In the genomic region with DNA sequence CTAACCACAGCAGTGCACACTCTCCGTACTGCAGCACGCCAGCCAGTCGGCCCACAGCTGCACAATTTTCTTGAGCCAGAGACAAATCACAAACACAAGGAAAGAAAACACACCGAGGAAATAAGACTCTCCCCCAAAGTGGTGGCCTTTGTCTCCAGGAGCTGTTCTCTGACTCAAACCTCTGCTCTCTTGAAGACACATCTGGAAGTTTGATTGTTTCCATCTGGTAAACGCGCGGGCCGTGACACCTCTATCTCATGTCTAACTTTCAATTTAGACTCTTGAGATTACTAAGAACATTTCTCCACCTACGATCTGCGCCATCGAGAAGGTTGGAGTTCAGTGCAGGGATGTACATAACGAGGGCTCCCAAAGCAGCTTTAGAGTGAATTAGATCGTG, we compare ENCODE assay signal across 22 mouse cellular contexts. TPM values are rescaled to one million over a fixed set of nuclear protein-coding genes. Genes with fewer than 3 reads are reported as not detected.
DNase-seq lines count a peak whose midpoint lies in the region; ATAC-seq lines count a peak whose summit lies in the region.
"Had no signal": no experiment of that assay in that cellular context is flagged by ENCODE, and none has a peak within 500 bp of the region (broad histone marks: within the 10 kb centered on the region; RNA-seq: fewer than 3 reads in every experiment).

No protein-coding gene starts in this region.

- no peak for DNase-seq in forebrain, embryonic 10.5 days (ENCODE audit: extremely low spot score, low spot score)
- DNase-seq in embryonic facial prominence, embryonic 10.5 days (ENCODE audit: low spot score) = peak; percentile 55
- peak; percentile 46 for DNase-seq in limb, embryonic 10.5 days (ENCODE audit: low spot score)
- DNase-seq in right cerebral cortex, postnatal 10 days (ENCODE audit: low spot score in 2 of 2) = no peak
- DNase-seq in kidney, postnatal 36 days = no peak
- DNase-seq: adrenal gland, adult 2 months; cerebellum, adult 11 months; cerebellum, postnatal 25 days; gastrocnemius, adult 2 months; heart, adult 11 months; lung, postnatal 10 days; right cerebral cortex, postnatal 25 days had no signal

- no peak overlapping the region for H3K4me2 ChIP-seq in forebrain, embryonic 16.5 days (ENCODE audit: low read length)
- peak overlapping the region; percentile 55; the same call in 1 of the 2 replicates for H3K4me2 ChIP-seq in liver, embryonic 16.5 days (ENCODE audit: low read depth, low read length)
- no peak overlapping the region for H3K4me2 ChIP-seq in forebrain, embryonic 13.5 days
- H3K4me2 ChIP-seq: forebrain, embryonic 15.5 days; heart, embryonic 15.5 days; kidney, embryonic 15.5 days; limb, embryonic 13.5 days; neural tube, embryonic 13.5 days had no signal

- no peaks in the 10 kb centered on the region for H3K27me3 ChIP-seq in forebrain, embryonic 10.5 days (ENCODE audit: poor library complexity, severe bottlenecking)
- no peaks in the 10 kb centered on the region for H3K27me3 ChIP-seq in forebrain, embryonic 16.5 days (replicated peaks; ENCODE audit: control insufficient read depth, insufficient read depth, low read length)
- no peaks in the 10 kb centered on the region for H3K27me3 ChIP-seq in embryonic facial prominence, embryonic 10.5 days (replicated peaks; ENCODE audit: low read depth, poor library complexity, severe bottlenecking)
- H3K27me3 ChIP-seq in limb, embryonic 10.5 days (ENCODE audit: low read depth, poor library complexity, severe bottlenecking) = no peaks in the 10 kb centered on the region
- no peaks in the 10 kb centered on the region for H3K27me3 ChIP-seq in liver, embryonic 16.5 days (ENCODE audit: control insufficient read depth, insufficient read depth, low read depth, low read length)
- H3K27me3 ChIP-seq in forebrain, embryonic 13.5 days = no peaks in the 10 kb centered on the region
- H3K27me3 ChIP-seq: forebrain, embryonic 15.5 days; heart, embryonic 15.5 days; kidney, embryonic 15.5 days; limb, embryonic 13.5 days; neural tube, embryonic 13.5 days had no signal

- H3K9me3 ChIP-seq in forebrain, embryonic 10.5 days = no peaks in the 10 kb centered on the region
- H3K9me3 ChIP-seq in forebrain, embryonic 16.5 days (ENCODE audit: control insufficient read depth, low read length) = no peaks in the 10 kb centered on the region
- no peaks in the 10 kb centered on the region for H3K9me3 ChIP-seq in embryonic facial prominence, embryonic 10.5 days
- no peaks in the 10 kb centered on the region for H3K9me3 ChIP-seq in limb, embryonic 10.5 days (replicated peaks)
- H3K9me3 ChIP-seq in liver, embryonic 16.5 days (replicated peaks; ENCODE audit: control insufficient read depth, low read length) = no peaks in the 10 kb centered on the region
- no peaks in the 10 kb centered on the region for H3K9me3 ChIP-seq in forebrain, embryonic 13.5 days (replicated peaks)
- H3K9me3 ChIP-seq: forebrain, embryonic 15.5 days; heart, embryonic 15.5 days; kidney, embryonic 15.5 days; limb, embryonic 13.5 days; neural tube, embryonic 13.5 days had no signal

- no peak for ATAC-seq in forebrain, embryonic 16.5 days
- ATAC-seq in liver, embryonic 16.5 days (ENCODE audit: low read depth) = 0 out of 2 replicates have a peak, but pooled peaks have one; percentile 4
- ATAC-seq in forebrain, embryonic 13.5 days = no peak
- ATAC-seq: forebrain, embryonic 15.5 days had no signal

- H3K27ac ChIP-seq in forebrain, embryonic 10.5 days = peak overlapping the region; percentile 60; the same call in 1 of the 2 replicates
- no peak overlapping the region for H3K27ac ChIP-seq in forebrain, embryonic 16.5 days (ENCODE audit: low read length)
- H3K27ac ChIP-seq in embryonic facial prominence, embryonic 10.5 days (replicated peaks) = peak overlapping the region; percentile 42
- peak overlapping the region; percentile 67 for H3K27ac ChIP-seq in limb, embryonic 10.5 days
- peak overlapping the region; percentile 90 for H3K27ac ChIP-seq in liver, embryonic 16.5 days (ENCODE audit: low read length)
- no peak overlapping the region for H3K27ac ChIP-seq in forebrain, embryonic 13.5 days
- H3K27ac ChIP-seq: forebrain, embryonic 15.5 days; gastrocnemius, adult 2 months; heart, embryonic 15.5 days; kidney, embryonic 15.5 days; layer of hippocampus, adult 2 months; limb, embryonic 13.5 days; neural tube, embryonic 13.5 days had no signal

- no peak overlapping the region for H3K4me3 ChIP-seq in forebrain, embryonic 10.5 days
- no peak overlapping the region for H3K4me3 ChIP-seq in forebrain, embryonic 16.5 days (replicated peaks; ENCODE audit: low read length)
- no peak overlapping the region for H3K4me3 ChIP-seq in embryonic facial prominence, embryonic 10.5 days
- H3K4me3 ChIP-seq in limb, embryonic 10.5 days = no peak overlapping the region
- H3K4me3 ChIP-seq in liver, embryonic 16.5 days (ENCODE audit: low read depth, low read length) = no peak overlapping the region
- no peak overlapping the region for H3K4me3 ChIP-seq in forebrain, embryonic 13.5 days
- H3K4me3 ChIP-seq: forebrain, embryonic 15.5 days; gastrocnemius, adult 2 months; heart, embryonic 15.5 days; kidney, embryonic 15.5 days; layer of hippocampus, adult 2 months; limb, embryonic 13.5 days; neural tube, embryonic 13.5 days had no signal

- peaks cover 11% of the 10 kb centered on the region for H3K4me1 ChIP-seq in forebrain, embryonic 10.5 days
- peaks cover 10% of the 10 kb centered on the region for H3K4me1 ChIP-seq in forebrain, embryonic 16.5 days (replicated peaks; ENCODE audit: control insufficient read depth, insufficient read depth, low read length)
- peaks cover 35% of the 10 kb centered on the region for H3K4me1 ChIP-seq in embryonic facial prominence, embryonic 10.5 days
- H3K4me1 ChIP-seq in limb, embryonic 10.5 days = peaks cover 35% of the 10 kb centered on the region
- peaks cover 42% of the 10 kb centered on the region for H3K4me1 ChIP-seq in liver, embryonic 16.5 days (ENCODE audit: control insufficient read depth, low read depth, low read length)
- peaks cover 4% of the 10 kb centered on the region for H3K4me1 ChIP-seq in forebrain, embryonic 13.5 days

- no peak overlapping the region for H3K9ac ChIP-seq in forebrain, embryonic 16.5 days (replicated peaks; ENCODE audit: low read depth, low read length)
- peak overlapping the region; percentile 44 for H3K9ac ChIP-seq in liver, embryonic 16.5 days (ENCODE audit: low read depth, low read length)
- no peak overlapping the region for H3K9ac ChIP-seq in forebrain, embryonic 13.5 days
- H3K9ac ChIP-seq: forebrain, embryonic 15.5 days; heart, embryonic 15.5 days; kidney, embryonic 15.5 days; limb, embryonic 13.5 days; neural tube, embryonic 13.5 days had no signal

- WGBS in forebrain, embryonic 10.5 days = 81% methylated on average over 13 of the region's 13 CpGs
- WGBS in forebrain, embryonic 16.5 days = 87% methylated on average over 13 of the region's 13 CpGs
- WGBS in embryonic facial prominence, embryonic 10.5 days = 59% methylated on average over 13 of the region's 13 CpGs
- 51% methylated on average over 13 of the region's 13 CpGs for WGBS in limb, embryonic 10.5 days
- 86% methylated on average over 13 of the region's 13 CpGs for WGBS in liver, embryonic 16.5 days (ENCODE audit: insufficient replicate concordance)
- 92% methylated on average over 13 of the region's 13 CpGs for WGBS in forebrain, embryonic 13.5 days

- no peaks in the 10 kb centered on the region for H3K36me3 ChIP-seq in forebrain, embryonic 10.5 days (replicated peaks)
- H3K36me3 ChIP-seq in forebrain, embryonic 16.5 days (ENCODE audit: control insufficient read depth, insufficient read depth) = no peaks in the 10 kb centered on the region
- no peaks in the 10 kb centered on the region for H3K36me3 ChIP-seq in embryonic facial prominence, embryonic 10.5 days (replicated peaks)
- no peaks in the 10 kb centered on the region for H3K36me3 ChIP-seq in limb, embryonic 10.5 days
- no peaks in the 10 kb centered on the region for H3K36me3 ChIP-seq in liver, embryonic 16.5 days (ENCODE audit: control insufficient read depth, insufficient read depth)
- no peaks in the 10 kb centered on the region for H3K36me3 ChIP-seq in forebrain, embryonic 13.5 days (ENCODE audit: poor library complexity, severe bottlenecking)
- H3K36me3 ChIP-seq: forebrain, embryonic 15.5 days; heart, embryonic 15.5 days; kidney, embryonic 15.5 days; limb, embryonic 13.5 days; neural tube, embryonic 13.5 days had no signal

RNA-seq across cellular contexts. Expression of gene Asb17, which starts 35.6 kb away (rescaled TPM):
- polyA plus RNA-seq in forebrain, embryonic 10.5 days (2016; fragmentation: Nextera tagmentation; extraction: Ambion mirVana) = 0.58 and 0.76 TPM in 2 replicates
- not detected in 2 replicates for polyA plus RNA-seq in forebrain, embryonic 16.5 days (2015; fragmentation: Nextera tagmentation; extraction: Ambion mirVana)
- 0.19 and 0.34 TPM in 2 replicates for polyA plus RNA-seq in embryonic facial prominence, embryonic 10.5 days (2016; fragmentation: Nextera tagmentation; extraction: Ambion mirVana)
- 0.31 and 0.33 TPM in 2 replicates for polyA plus RNA-seq in limb, embryonic 10.5 days (2016; fragmentation: Nextera tagmentation; extraction: Ambion mirVana)
- 2.2 and 2.4 TPM in 2 replicates for polyA plus RNA-seq in liver, embryonic 16.5 days (2015; fragmentation: Nextera tagmentation; extraction: Ambion mirVana)
- polyA plus RNA-seq in forebrain, embryonic 13.5 days (2015; fragmentation: Nextera tagmentation; extraction: Ambion mirVana) = not detected in 2 replicates
- polyA plus RNA-seq: adrenal gland, adult 2 months; intestine, embryonic 14.5 days had no signal

Comparison
In these comparisons a context has a peak if more than half of its experiments do, and no peak if none do; other contexts are left out.
1. H3K27ac ChIP-seq: peak in forebrain, embryonic 10.5 days (single experiment), embryonic facial prominence, embryonic 10.5 days (single experiment), limb, embryonic 10.5 days (single experiment) and liver, embryonic 16.5 days (single experiment); none in forebrain, embryonic 16.5 days (single experiment) and forebrain, embryonic 13.5 days (single experiment).
2. DNase-seq: peak in embryonic facial prominence, embryonic 10.5 days (single experiment) and limb, embryonic 10.5 days (single experiment); none in forebrain, embryonic 10.5 days (single experiment), right cerebral cortex, postnatal 10 days (0 of 2) and kidney, postnatal 36 days (0 of 2).